Mouse (Mus musculus) E14TG2a.4 (cell line): Measurements from ENCODE around the gene Defb33.

Experiments used
- H3K27me3 ChIP-seq: 2 replicates; pipeline ENCODE4 v1.6.1; 2014; ENCODE audit warnings: low read length, control low read depth; ENCODE audit not compliant: insufficient read depth
- H3K36me3 ChIP-seq: 2 replicates; pipeline ENCODE4 v1.6.1; 2014; ENCODE audit warnings: low read length, control low read depth; ENCODE audit not compliant: insufficient read depth
- H3K4me1 ChIP-seq: replicated peaks from 2 replicates; pipeline ENCODE4 v1.6.1; 2014; ENCODE audit warnings: low read depth, low read length, control low read depth
- H3K4me3 ChIP-seq: replicated peaks from 2 replicates; pipeline ENCODE4 v1.5.1; 2014; ENCODE audit warnings: mild to moderate bottlenecking, low read length
- H3K9me3 ChIP-seq: 2 replicates; pipeline ENCODE4 v1.6.1; 2014; ENCODE audit warnings: low read length, control low read depth
- CTCF ChIP-seq: conservative IDR thresholded peaks from 2 replicates; pipeline ENCODE4 v1.5.1; 2014; ENCODE audit warnings: low read length
- NANOG ChIP-seq: IDR thresholded peaks from 2 replicates; pipeline ENCODE4 v1.6.1; 2014; ENCODE audit warnings: borderline replicate concordance, low read length, mixed read lengths
- POU5F1 ChIP-seq: IDR thresholded peaks from 2 replicates; pipeline ENCODE4 v1.6.1; 2014; ENCODE audit warnings: low read length, borderline replicate concordance

The Defb33 gene

DNA sequence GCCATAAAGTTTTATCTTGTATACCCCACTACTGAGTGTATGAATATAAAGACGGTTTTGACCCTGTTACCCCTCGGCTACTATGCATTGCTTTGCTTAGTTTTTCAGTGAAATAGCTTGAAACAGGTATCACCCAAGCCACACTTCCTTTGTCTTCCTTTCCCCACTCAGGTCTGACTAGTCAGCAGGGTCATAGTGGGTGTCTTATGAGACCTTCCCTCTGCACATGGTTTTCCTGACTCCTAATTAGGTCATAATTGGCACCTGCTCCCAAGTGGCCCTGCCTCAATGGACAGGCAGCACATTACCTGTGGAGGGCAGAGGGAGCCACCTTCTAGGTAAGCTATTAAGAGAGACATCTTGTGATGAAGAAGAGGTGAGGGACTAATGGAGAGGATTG is at the start of gene Defb33:
Defb33 (plus strand) TSS at position 301 of the 400 bp plus-strand sequence.
- no peaks in the 10 kb centered on the region for H3K4me1 ChIP-seq
- TF ChIP-seq CTCF (no peak), NANOG (no peak), POU5F1 (no peak)
- no peak within 1 kb of the TSS for H3K4me3 ChIP-seq
- 0 out of 2 replicates have a peak, but pooled peaks cover 2% of the 10 kb centered on the region for H3K9me3 ChIP-seq
- no peaks in the 10 kb centered on the region for H3K36me3 ChIP-seq
- H3K27me3 ChIP-seq, result no peaks in the 10 kb centered on the region

DNA sequence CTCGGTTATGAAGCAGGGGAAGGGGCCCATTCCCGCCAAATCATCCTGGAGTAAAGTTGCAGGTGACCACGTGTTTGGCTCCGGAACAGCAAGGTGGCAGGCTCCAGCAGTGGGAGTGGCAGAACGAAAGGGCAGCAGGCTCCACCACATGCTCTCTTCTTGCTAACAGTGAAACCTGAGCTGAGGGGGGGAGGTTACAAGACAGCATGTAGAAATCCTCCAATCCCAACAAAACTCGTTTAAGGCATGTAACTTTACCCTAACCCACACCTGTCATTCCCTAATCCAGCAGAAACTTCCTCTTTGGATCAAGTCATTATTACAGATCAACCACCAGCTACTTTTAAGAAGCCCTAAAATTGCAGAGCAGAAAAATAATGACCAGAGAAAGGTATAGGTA is 17.9 kb upstream of the Defb33 start:
- Histone ChIP-seq H3K36me3 (no peaks in the 10 kb centered on the region), H3K27me3 (no peaks in the 10 kb centered on the region), H3K4me3 (no peak overlapping the region), H3K9me3 (no peaks in the 10 kb centered on the region), H3K4me1 (peaks cover 6% of the 10 kb centered on the region)
- no peak for TF ChIP-seq NANOG
- TF ChIP-seq POU5F1, result no peak
- no peak for TF ChIP-seq CTCF

DNA sequence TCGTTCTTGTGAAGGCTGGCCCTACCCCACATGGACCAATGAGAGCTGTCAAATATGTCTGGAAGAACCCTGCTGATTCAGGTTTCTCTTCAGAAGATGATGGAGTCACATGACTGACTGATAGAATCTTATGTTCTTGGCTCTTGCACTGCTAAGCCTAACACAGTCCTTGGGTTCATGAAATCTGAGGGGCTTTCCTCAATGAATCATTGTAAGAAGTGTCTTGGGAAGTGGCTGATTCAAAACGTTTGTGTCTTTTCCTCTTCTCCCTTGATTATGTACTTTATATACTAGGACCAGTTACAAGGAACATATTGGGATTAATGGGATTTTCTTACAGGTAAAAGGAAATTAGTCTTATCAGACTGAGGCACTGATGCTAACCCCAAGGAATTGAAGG is 10.1 kb downstream of the Defb33 start, which contains the start of gene Gm15056:
Gm15056 (minus strand) TSS at position 101 of the 400 bp plus-strand sequence.
- Histone ChIP-seq H3K36me3 (no peaks in the 10 kb centered on the region), H3K4me1 (no peaks in the 10 kb centered on the region), H3K9me3 (no peaks in the 10 kb centered on the region), H3K27me3 (no peaks in the 10 kb centered on the region), H3K4me3 (no peak within 1 kb of the TSS)
- TF ChIP-seq POU5F1 (no peak), CTCF (no peak), NANOG (no peak)

DNA sequence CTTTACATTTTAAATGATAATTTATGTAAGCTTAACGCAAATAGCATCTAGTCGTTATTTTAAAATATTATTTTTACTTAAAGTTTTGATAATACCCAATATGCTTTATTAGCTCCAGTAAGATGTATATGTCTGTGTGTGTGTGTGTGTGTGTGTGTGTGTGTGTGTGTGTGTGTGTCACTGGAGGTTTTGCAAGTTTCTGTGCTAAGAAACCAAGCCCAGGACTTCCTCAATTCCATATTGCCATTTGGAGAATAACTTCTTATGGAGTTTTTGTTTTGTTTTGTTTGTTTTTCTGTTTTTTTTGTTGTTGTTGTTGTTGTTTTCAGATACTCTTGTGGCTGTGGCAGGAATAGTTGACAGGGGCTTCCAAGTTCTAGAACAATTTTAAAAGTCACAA is 14.7 kb downstream of the Defb33 start:
- Histone ChIP-seq H3K27me3 (no peaks in the 10 kb centered on the region), H3K36me3 (no peaks in the 10 kb centered on the region)
- no peak for TF ChIP-seq CTCF
- no peak for TF ChIP-seq POU5F1
- TF ChIP-seq NANOG, result no peak

DNA sequence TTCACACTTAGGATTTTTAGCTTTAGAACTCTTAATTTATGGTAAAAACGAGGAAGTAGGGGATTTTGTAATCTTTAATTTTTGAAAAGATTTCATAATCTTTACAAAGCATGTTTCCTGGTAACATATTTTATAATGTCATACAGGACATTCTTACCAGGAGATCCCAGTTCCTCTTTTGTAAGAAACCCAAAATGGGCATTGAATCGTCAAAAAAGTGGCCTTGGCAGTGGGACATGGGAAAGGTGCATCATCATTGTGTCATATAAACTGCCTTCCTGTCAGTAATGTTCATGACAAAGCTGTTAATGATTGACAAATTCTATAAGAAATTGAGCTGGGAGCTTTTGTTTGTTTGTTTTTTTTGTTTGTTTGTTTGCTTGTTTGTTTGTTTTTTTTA is 15.8 kb downstream of the Defb33 start:
- Histone ChIP-seq H3K4me3 (no peak overlapping the region), H3K4me1 (no peaks in the 10 kb centered on the region), H3K27me3 (no peaks in the 10 kb centered on the region), H3K36me3 (no peaks in the 10 kb centered on the region), H3K9me3 (no peaks in the 10 kb centered on the region)
- TF ChIP-seq POU5F1, result no peak
- no peak for TF ChIP-seq CTCF
- no peak for TF ChIP-seq NANOG

More for the DNA sequence above, 14.7 kb downstream of the Defb33 start:
- Histone ChIP-seq H3K4me1 (no peaks in the 10 kb centered on the region), H3K4me3 (no peak overlapping the region), H3K9me3 (no peaks in the 10 kb centered on the region)

DNA sequence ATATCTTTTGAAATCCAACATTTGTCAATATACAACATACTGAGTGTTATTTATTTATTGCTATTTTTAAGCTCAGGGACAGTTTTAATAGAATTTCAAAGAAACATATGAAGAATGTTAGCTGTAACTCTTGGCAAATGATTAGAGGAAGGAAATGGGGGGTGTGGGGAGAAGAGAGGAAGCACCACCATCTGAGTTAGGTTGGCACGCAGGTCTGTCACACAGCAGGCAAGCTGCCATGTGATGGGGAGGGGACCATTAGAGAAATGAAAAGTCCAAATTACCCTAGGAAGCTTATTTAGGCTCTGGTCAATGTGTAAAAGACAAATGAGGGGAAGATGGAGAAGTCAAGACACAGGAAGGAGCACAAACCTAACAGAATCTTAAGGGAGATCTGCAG is 19.8 kb downstream of the Defb33 start:
- TF ChIP-seq CTCF (no peak), NANOG (no peak), POU5F1 (no peak)

DNA sequence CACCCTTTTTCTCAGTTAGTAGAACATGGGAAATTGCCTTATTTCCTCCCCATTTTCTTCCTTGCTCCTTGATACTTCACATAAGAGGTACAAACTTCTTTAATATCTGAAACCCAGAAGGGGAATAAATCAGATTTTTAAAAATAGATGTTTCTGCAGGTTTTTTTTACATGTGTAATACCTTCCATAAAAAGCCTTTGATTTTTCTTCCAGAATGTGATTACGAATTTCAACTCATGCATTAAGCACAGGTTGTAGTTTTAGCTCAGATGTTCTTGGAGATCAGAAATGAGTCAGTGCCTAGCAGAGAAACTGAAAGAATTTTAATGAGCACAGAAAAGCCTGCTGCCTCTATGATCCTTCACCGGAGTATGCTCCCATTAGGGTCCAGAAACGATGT is 29.5 kb downstream of the Defb33 start, which contains the start of gene Gm6040:
Gm6040 (minus strand) TSS at position 101 of the 400 bp plus-strand sequence.
- Histone ChIP-seq H3K27me3 (no peaks in the 10 kb centered on the region), H3K4me1 (no peaks in the 10 kb centered on the region), H3K9me3 (no peaks in the 10 kb centered on the region), H3K36me3 (no peaks in the 10 kb centered on the region), H3K4me3 (no peak within 1 kb of the TSS)
- no peak for TF ChIP-seq POU5F1
- no peak for TF ChIP-seq CTCF
- no peak for TF ChIP-seq NANOG

More for the DNA sequence above, 19.8 kb downstream of the Defb33 start:
- Histone ChIP-seq H3K4me3 (no peak overlapping the region), H3K4me1 (no peaks in the 10 kb centered on the region), H3K36me3 (no peaks in the 10 kb centered on the region), H3K27me3 (no peaks in the 10 kb centered on the region), H3K9me3 (no peaks in the 10 kb centered on the region)

DNA sequence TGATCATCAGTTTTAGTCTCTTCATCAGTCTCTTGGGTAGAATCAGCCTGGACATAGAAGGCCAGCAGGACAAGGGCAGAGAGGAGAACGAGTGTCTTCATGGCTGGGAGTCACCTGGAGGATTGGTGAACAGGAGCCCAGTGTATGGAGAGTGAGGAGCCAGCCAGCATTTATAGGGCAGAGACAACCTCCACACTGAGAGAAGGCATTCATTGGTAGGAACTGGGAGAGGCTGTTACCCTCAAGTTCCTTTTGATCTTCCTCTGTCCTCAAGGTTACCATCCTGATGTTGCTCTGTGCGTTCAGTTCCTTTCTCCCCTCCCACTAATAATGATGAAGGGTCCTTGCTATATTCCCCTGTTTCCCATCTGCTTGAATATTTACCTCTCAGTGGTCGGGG is 52.1 kb downstream of the Defb33 start, which contains the start of gene AY761185:
AY761185 (minus strand) TSS at position 101 of the 400 bp plus-strand sequence.
- no peaks in the 10 kb centered on the region for H3K27me3 ChIP-seq
- no peaks in the 10 kb centered on the region for H3K36me3 ChIP-seq
- H3K4me1 ChIP-seq, result no peaks in the 10 kb centered on the region
- no peaks in the 10 kb centered on the region for H3K9me3 ChIP-seq
- no peak for TF ChIP-seq NANOG
- no peak for TF ChIP-seq CTCF
- no peak for TF ChIP-seq POU5F1
- no peak within 1 kb of the TSS for H3K4me3 ChIP-seq
